Mouse (Mus musculus) inflammation-experienced regulatory T-cells (primary cell): ENCODE results near the gene Wdr13. TPM values are rescaled to one million over a fixed set of nuclear protein-coding genes. Genes with fewer than 3 reads are reported as not detected.

Experiments used
- polyA plus RNA-seq, 2 experiments: library from polyadenylated mRNA; unstranded; fragments of 100-300 nt; shearing (Covaris generic); gene quantifications; one replicate each; pipeline ENCODE4 v1.2.1; 2017

Gene Wdr13
- polyA plus RNA-seq = 10 to 100 TPM; 24.4 to 32.3 TPM

DNA sequence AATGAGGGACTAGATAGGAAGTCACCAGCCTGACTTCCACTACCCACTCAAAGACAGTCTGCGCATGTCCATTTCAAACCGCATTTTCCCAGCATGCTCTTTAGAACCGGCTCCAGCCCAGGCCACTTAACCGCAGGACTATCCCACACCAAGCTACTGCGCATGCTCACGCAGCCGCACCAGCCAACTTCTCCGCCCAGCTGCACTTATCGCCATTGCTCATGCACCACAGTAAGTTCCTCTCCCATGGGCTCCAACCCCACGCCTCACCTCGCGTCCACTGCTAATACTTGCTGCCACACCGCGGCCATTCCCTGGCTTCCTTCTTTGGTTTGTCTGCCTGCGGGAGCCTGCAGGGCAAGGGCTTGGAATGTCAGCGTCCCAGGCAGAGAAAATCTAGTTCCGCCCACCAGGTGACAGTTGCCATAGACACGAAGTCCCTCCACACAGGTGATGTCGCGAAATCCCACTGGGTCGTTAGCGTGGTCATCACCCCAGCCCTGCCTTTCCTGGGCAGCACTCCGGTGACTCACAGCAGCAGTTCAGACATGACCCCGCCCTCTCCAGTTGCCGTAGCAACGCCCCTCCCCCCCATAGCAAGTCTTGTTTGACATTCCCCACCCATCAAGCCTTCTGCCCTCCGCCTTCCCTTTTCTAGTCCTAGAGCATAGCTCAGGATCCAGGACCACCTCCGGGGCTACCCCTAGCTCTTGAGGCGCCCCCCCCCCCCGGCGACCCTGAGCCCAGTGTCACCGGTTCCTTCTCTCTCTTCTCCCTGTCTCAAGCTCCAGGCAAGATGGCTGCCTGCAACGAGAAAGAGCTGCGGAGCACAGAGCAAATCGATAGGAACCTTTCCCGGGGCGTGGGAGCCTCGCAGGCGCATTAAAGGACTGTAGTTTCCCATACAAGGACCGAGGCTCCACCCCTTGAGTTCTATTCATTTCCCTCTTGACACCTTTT lies at the start of gene Wdr13:
Wdr13 (minus strand) TSS at position 876 of the 960 bp plus-strand sequence.

DNA sequence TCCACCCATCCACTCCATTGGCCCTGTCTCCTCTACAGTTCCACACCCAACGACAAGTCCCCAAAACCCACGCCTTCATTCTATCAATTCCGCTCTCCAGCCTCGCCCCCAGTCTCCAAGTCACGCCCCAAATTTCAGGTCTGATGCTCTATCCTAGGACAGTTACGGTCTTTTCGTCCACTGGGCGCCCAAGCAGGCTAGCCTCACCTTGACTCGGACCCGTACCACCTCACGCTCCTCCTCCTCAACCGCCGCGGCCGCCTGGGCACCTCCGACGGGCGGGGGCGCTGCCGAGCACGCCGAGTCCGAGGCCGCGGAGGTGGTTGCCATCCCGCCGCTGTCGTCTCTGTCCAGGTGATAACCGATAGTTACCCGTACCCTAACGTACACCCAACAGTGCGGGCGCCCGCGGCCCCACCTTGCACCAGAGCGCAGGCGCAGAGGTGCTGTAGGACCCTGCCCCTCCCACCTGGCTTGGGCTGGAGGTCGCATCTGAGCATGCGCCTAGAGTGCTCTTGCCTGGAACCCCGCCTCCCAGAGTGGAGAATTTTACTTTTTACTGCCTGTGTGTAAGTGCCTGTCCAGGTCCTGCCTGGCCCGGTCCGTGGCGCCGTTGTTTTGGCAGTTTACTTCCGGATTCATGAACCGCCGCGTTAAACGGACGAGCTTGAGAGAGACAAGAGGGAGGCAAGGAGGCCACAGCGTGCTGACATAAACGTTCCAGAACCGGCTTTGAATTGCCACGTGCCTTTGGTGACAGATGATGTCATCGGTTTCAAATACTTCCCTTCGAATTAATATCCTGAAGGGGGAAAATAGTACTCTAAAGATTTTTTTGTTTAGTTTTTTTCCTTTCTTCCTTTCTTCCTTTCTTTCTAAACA lies 43.1 kb upstream of the Wdr13 start, which contains the start of gene Tbc1d25:
Tbc1d25 (minus strand) TSS at position 678 of the 882 bp plus-strand sequence.

DNA sequence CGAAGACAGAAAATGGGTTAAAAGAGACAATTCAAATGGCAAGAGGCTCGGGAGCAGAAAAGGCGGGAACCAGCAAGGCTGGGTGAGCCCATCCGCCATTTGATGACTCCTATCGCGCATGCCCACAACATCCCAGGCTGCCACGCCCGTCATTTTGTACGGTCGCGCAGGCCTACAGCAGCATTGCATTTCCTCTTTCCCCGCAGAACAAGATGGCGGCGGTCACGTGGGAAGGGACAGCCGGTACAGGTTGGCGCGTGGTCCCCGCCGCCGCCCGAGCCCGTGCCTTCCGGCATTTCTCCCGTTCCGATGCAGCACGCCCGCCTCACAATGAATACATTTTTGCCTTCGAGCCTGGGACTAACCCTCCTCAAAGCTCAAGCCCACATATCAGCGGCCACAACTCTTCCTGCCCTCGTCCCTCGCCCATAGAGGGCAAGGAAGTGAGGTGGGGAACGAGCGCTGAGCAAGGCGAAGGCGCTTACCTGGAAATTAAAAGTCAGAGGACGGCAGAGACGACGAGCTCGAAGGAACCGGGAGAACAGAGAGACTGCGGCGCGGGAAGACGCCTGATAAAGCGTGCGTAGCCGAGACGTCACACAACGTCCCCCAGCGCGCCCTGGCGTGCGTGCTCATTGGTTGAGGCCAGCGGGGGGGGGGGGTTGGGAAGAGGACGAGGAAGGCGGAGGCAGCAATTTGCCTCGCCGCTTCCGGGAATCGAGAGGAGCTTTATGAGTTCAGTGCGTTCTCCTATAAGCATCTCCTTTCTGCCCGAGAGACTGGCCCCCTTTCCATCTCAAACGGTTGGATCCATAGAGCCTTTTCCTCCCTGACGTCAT lies 12.7 kb upstream of the Wdr13 start, which contains the start of gene Rbm3:
Rbm3 (minus strand) TSS at position 728 of the 839 bp plus-strand sequence.

DNA sequence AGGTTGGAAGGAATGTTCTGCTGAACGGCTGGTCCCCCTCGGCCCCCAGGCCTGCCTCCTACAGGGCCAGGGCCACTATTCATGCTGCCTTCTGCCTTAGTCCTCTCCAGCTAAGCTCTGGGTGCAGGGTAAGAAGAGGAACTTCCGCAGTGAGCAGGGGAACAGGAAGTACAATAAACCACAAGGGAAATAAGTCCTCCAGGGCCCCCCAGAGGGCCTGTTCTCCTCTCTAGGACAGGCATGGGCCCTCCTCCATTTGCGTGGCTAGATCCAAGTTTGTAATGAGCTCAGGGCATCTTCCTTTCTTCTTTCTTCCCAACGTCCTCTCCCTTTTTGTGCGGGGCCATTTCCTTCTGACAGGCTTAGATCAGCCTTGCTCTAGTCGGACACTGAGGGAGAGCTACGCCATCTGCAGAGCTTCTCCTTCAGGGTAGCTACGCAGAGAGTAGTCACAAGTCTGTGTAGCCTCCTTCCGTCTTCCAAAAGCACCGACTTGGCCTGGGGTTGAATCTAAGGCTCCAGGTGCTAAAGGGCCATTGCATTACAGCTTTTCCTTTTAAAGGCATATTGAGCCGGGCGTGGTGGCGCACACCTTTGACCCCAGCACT lies 42.2 kb downstream of the Wdr13 start, which contains the start of gene Was:
Was (minus strand) TSS at position 153 of the 608 bp plus-strand sequence.

DNA sequence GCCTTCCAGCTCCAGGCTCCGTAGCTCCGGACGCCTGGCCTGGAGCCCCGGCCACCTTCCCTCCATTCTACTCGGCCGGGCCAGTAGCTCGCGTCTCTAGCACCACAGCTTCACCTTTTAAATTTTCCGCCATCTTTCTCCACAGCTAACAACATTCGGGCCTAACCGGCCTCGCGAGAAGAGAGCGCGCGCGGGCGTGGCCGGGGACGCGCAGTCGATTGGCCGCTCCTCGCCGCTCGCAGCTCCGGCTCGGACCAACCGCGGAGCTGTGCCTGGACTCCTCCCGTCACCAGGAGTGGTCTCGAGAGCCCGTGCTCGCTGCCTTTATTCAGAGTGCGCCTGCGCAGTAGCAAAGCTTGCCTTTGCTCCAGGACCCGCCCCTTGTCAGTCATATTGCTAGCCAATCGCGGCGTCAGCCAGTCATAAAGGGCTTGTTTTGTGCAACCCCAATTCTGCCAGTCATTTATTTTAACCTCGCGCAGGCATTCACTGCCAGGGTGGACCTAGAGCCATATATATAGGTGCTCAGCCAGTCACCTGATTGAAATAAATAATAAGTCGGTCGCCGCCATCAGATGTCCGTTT lies 58.2 kb downstream of the Wdr13 start, which contains the start of gene Suv39h1:
Suv39h1 (minus strand) TSS at position 331 of the 585 bp plus-strand sequence.

Other genes with a start within 250 kb of the Wdr13 start
- 10 to 100 TPM; 39.3 to 39.5 TPM for gene Slc35a2, start 248.9 kb downstream of the Wdr13 start, polyA plus RNA-seq
- gene Pqbp1, start 233.6 kb downstream of the Wdr13 start, polyA plus RNA-seq = 100 to 1,000 TPM; 144 to 146 TPM
- gene Timm17b, start 233.5 kb downstream of the Wdr13 start, polyA plus RNA-seq = 100 to 1,000 TPM; 130 to 136 TPM
- gene Gm10491, start 225.1 kb downstream of the Wdr13 start, polyA plus RNA-seq = not detected
- gene Gm10490, start 223.3 kb downstream of the Wdr13 start, polyA plus RNA-seq = not detected
- under 1 TPM in 1 of 2 experiments, not detected in 1; 0.38 TPM for gene Pcsk1n, start 213.1 kb downstream of the Wdr13 start, polyA plus RNA-seq
- under 1 TPM in 1 of 2 experiments, not detected in 1; 0.44 TPM for gene Eras, start 204.3 kb downstream of the Wdr13 start, polyA plus RNA-seq
- gene Hdac6, start 185.0 kb downstream of the Wdr13 start, polyA plus RNA-seq = 10 to 100 TPM; 13.0 to 14.0 TPM
- 10 to 100 TPM; 25.9 to 28.4 TPM for gene Gata1, start 154.8 kb downstream of the Wdr13 start, polyA plus RNA-seq
- not detected for gene Glod5, start 114.4 kb downstream of the Wdr13 start, polyA plus RNA-seq
- gene Suv39h1, start 58.1 kb downstream of the Wdr13 start, polyA plus RNA-seq = 10 to 100 TPM; 22.7 to 32.2 TPM
- 10 to 100 TPM; 80.0 to 87.7 TPM for gene Was, start 42.4 kb downstream of the Wdr13 start, polyA plus RNA-seq
- gene Rbm3, start 13.0 kb upstream of the Wdr13 start, polyA plus RNA-seq = 100 to 1,000 TPM; 502 to 511 TPM
- 10 to 100 TPM; 14.2 to 21.1 TPM for gene Tbc1d25, start 43.3 kb upstream of the Wdr13 start, polyA plus RNA-seq
- 100 to 1,000 TPM; 141 to 144 TPM for gene Ebp, start 60.6 kb upstream of the Wdr13 start, polyA plus RNA-seq
- gene Porcn, start 73.6 kb upstream of the Wdr13 start, polyA plus RNA-seq = under 1 TPM in 1 of 2 experiments, not detected in 1; 0.21 TPM
- 10 to 100 TPM; 19.6 to 26.7 TPM for gene Ftsj1, start 119.5 kb upstream of the Wdr13 start, polyA plus RNA-seq
- gene Slc38a5, start 138.2 kb upstream of the Wdr13 start, polyA plus RNA-seq = under 1 TPM in 1 of 2 experiments, not detected in 1; 0.59 TPM
- gene Ssxb10, start 194.5 kb upstream of the Wdr13 start, polyA plus RNA-seq = not detected
- not detected for gene Ssxb9, start 234.1 kb upstream of the Wdr13 start, polyA plus RNA-seq